Mouse (Mus musculus): ENCODE measurements around the gene Olfr119.

- TF ChIP-seq CTCF (conservative IDR thresholded peaks at IDR 0.05; ENCODE audit: insufficient read depth, insufficient read length, low read depth, low read length) (no peak), POLR2A (IDR thresholded peaks at IDR 0.05; ENCODE audit: low read depth, low read length) (no peak)
Measured at GRCm38 (mm10) chr17:37666688-37667087, 29.7 kb upstream of the Olfr119 start, which contains the start of gene Olfr118.
